Mouse (Mus musculus) olfactory bulb, adult 2 months (tissue): Measurements from ENCODE around the gene Slc18b1.

Source experiments
- CTCF ChIP-seq: fragments of 200-500 bp; IDR thresholded peaks from 2 replicates; pipeline ENCODE4 v1.5.1; 2012; ENCODE audit warnings: low read depth, mild to moderate bottlenecking, low read length, moderate library complexity; ENCODE audit not compliant: insufficient read depth
- POLR2A ChIP-seq: fragments of 200-500 bp; IDR thresholded peaks from 2 replicates; pipeline ENCODE4 v1.6.1; 2012; ENCODE audit warnings: mild to moderate bottlenecking, low read depth, low read length, moderate library complexity; ENCODE audit not compliant: insufficient read depth

- TF ChIP-seq POLR2A (no peak), CTCF (no peak)
Measured at GRCm38 (mm10) chr10:23852096-23852495, 55.3 kb downstream of the Slc18b1 start.
